Comparison of ENCODE assay signal across 8 mouse cellular contexts in genomic region chr10:94480380-94481101, GRCm38 (mm10).
DNase-seq lines count a peak whose midpoint lies in the region; ATAC-seq lines count a peak whose summit lies in the region.

No protein-coding gene starts in this region.

- no peaks in the 10 kb centered on the region for H3K27me3 ChIP-seq in kidney, embryonic 15.5 days
- H3K27me3 ChIP-seq in embryonic facial prominence, embryonic 15.5 days: no peaks in the 10 kb centered on the region

- peak; percentile 57 for DNase-seq in kidney, adult 18-20 months
- DNase-seq in adipocyte (ENCODE audit: low spot score): peak; percentile 98
- peak; percentile 56 to 62 for DNase-seq in kidney, postnatal 25 days
- peak; percentile 65 for DNase-seq in telencephalon, adult 2 months (ENCODE audit: low read depth, low spot score)
- DNase-seq in natural killer cell, adult 2 months (ENCODE audit: low spot score in 2 of 2): no peak
- no peak for DNase-seq in thymus, postnatal 14 days

- 82% methylated on average over 13 of the region's 13 CpGs for WGBS in kidney, embryonic 15.5 days
- WGBS in embryonic facial prominence, embryonic 15.5 days: 72% methylated on average over 13 of the region's 13 CpGs

- H3K9me3 ChIP-seq in kidney, embryonic 15.5 days (replicated peaks): peaks cover 7% of the 10 kb centered on the region; the same call in 1 of the 2 replicates
- 0 out of 2 replicates have a peak, but pooled peaks cover 5% of the 10 kb centered on the region for H3K9me3 ChIP-seq in embryonic facial prominence, embryonic 15.5 days (replicated peaks)

- 0 out of 2 replicates have a peak, but pooled peaks cover 4% of the 10 kb centered on the region for H3K4me1 ChIP-seq in kidney, embryonic 15.5 days
- no peaks in the 10 kb centered on the region for H3K4me1 ChIP-seq in embryonic facial prominence, embryonic 15.5 days

- no peak overlapping the region for H3K4me2 ChIP-seq in kidney, embryonic 15.5 days
- no peak overlapping the region for H3K4me2 ChIP-seq in embryonic facial prominence, embryonic 15.5 days (replicated peaks)

- H3K27ac ChIP-seq in kidney, embryonic 15.5 days: no peak overlapping the region
- no peak overlapping the region for H3K27ac ChIP-seq in embryonic facial prominence, embryonic 15.5 days (replicated peaks)

- H3K9ac ChIP-seq in kidney, embryonic 15.5 days: no peak overlapping the region
- H3K9ac ChIP-seq in embryonic facial prominence, embryonic 15.5 days: no peak overlapping the region

- no peak for ATAC-seq in kidney, embryonic 15.5 days (replicated peaks; ENCODE audit: low FRiP score)
- ATAC-seq in embryonic facial prominence, embryonic 15.5 days (ENCODE audit: insufficient number of reproducible peaks, low FRiP score, low TSS enrichment, low read depth): 0 out of 2 replicates have a peak, but pooled peaks have one; percentile 24

- H3K4me3 ChIP-seq in kidney, embryonic 15.5 days (replicated peaks): no peak overlapping the region
- H3K4me3 ChIP-seq in embryonic facial prominence, embryonic 15.5 days (replicated peaks): no peak overlapping the region

- H3K36me3 ChIP-seq in kidney, embryonic 15.5 days: no peaks in the 10 kb centered on the region
- no peaks in the 10 kb centered on the region for H3K36me3 ChIP-seq in embryonic facial prominence, embryonic 15.5 days

Comparison
In these comparisons a context has a peak if more than half of its experiments do, and no peak if none do; other contexts are left out.
1. DNase-seq: peak in kidney, adult 18-20 months (single experiment), adipocyte (single experiment), kidney, postnatal 25 days (2 of 2) and telencephalon, adult 2 months (single experiment); none in natural killer cell, adult 2 months (0 of 2) and thymus, postnatal 14 days (single experiment).